Mouse (Mus musculus): ENCODE measurements at regions not wholly inside any gene's neighbourhood (a gene's known extent, or its start where the extent isn't known, plus 50 kb on each side); places are given as distances from the start of the nearest gene placed in this dataset.

- DNase-seq = no peak
These were observed 971.5 kb upstream of the Cited2 start for GRCm38 (mm10) chr10:16751546-16751945.

- DNase-seq = peak; percentile 21 to 56
These were observed 933.3 kb upstream of the Cited2 start for GRCm38 (mm10) chr10:16789641-16790243.

- no peak for DNase-seq
These were observed 919.0 kb upstream of the Cited2 start for GRCm38 (mm10) chr10:16803978-16804377.

GRCm38 (mm10) chr10:16810716-16811115 lies 912.3 kb upstream of the Cited2 start:
- no peak for DNase-seq

GRCm38 (mm10) chr10:16814013-16814412 lies 909.0 kb upstream of the Cited2 start:
- DNase-seq = no peak

- DNase-seq = no peak
These were observed 861.5 kb upstream of the Cited2 start for GRCm38 (mm10) chr10:16861534-16861933.

- DNase-seq = no peak
These were observed 856.1 kb upstream of the Cited2 start for GRCm38 (mm10) chr10:16866914-16867313.

- no peak for DNase-seq
These were observed 848.9 kb upstream of the Cited2 start for GRCm38 (mm10) chr10:16874131-16874530.

- no peak for DNase-seq
These were observed 844.8 kb upstream of the Cited2 start for GRCm38 (mm10) chr10:16878197-16878596.

GRCm38 (mm10) chr10:16893316-16893715 lies 829.7 kb upstream of the Cited2 start:
- no peak for DNase-seq

- no peak for DNase-seq
These were observed 827.7 kb upstream of the Cited2 start for GRCm38 (mm10) chr10:16895332-16895731.

GRCm38 (mm10) chr10:16922888-16923287 lies 800.1 kb upstream of the Cited2 start:
- no peak for DNase-seq

GRCm38 (mm10) chr10:16923851-16924250 lies 799.2 kb upstream of the Cited2 start:
- DNase-seq = no peak

GRCm38 (mm10) chr10:16937705-16938104 lies 785.3 kb upstream of the Cited2 start:
- no peak for DNase-seq

GRCm38 (mm10) chr10:16951636-16952035 lies 771.4 kb upstream of the Cited2 start:
- DNase-seq = no peak

GRCm38 (mm10) chr10:16960971-16961370 lies 762.0 kb upstream of the Cited2 start:
- DNase-seq = no peak

- peak in 1 of 2 experiments; percentile 2 for DNase-seq
These were observed 760.6 kb upstream of the Cited2 start for GRCm38 (mm10) chr10:16962463-16962862.

GRCm38 (mm10) chr10:16978770-16979169 lies 744.2 kb upstream of the Cited2 start:
- DNase-seq = no peak

GRCm38 (mm10) chr10:16990227-16990626 lies 732.8 kb upstream of the Cited2 start:
- DNase-seq = no peak

- peak in 1 of 2 experiments; percentile 31 for DNase-seq
These were observed 729.2 kb upstream of the Cited2 start for GRCm38 (mm10) chr10:16993789-16994188.

GRCm38 (mm10) chr10:16994526-16994925 lies 728.5 kb upstream of the Cited2 start:
- peak; percentile 52 to 56 for DNase-seq

- DNase-seq = no peak
These were observed 728.0 kb upstream of the Cited2 start for GRCm38 (mm10) chr10:16995010-16995409.

GRCm38 (mm10) chr10:16996820-16997466 lies 726.1 kb upstream of the Cited2 start:
- DNase-seq = no peak

- DNase-seq = no peak
These were observed 721.7 kb upstream of the Cited2 start for GRCm38 (mm10) chr10:17001320-17001719.
